In the genomic region with DNA sequence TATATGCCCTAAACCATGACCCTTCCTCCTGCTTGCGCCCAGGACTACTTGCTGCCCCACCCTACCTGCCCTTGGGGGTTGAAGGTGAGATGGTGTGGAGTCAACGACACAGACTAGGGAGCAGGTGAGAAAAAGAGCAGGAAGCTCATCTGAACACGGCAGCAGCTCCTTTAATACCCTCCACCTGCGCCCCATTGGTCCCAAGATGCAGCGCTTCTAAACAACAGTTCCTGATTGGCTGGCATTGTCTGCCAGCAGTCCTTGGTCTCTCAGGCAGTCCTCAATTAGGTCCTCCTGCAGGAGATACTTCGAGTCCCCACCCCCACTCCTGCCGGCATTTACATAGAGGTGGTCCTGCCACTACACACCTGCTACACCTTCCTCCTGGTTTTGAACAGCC, we compare ENCODE assay signal across 20 mouse cellular contexts. TPM values are rescaled to one million over a fixed set of nuclear protein-coding genes. Genes with fewer than 3 reads are reported as not detected.
"Had no signal": no experiment of that assay in that cellular context is flagged by ENCODE, and none has a peak within 500 bp of the region (broad histone marks: within the 10 kb centered on the region; RNA-seq: fewer than 3 reads in every experiment).

No protein-coding gene starts in this region.

- DNase-seq: liver, postnatal 0 days; lung, adult 2 months; lung, postnatal 14 days; lung, postnatal 36 days; right cerebral cortex, postnatal 14 days; spleen, adult 18-20 months; thymus, adult 18-20 months; thymus, postnatal 14 days; thymus, postnatal 36 days had no signal

- H3K4me3 ChIP-seq: lung, embryonic 15.5 days; megakaryocyte, embryonic 14.5 days; midbrain, embryonic 13.5 days; midbrain, embryonic 15.5 days; neural tube, embryonic 12.5 days had no signal

- H3K9ac ChIP-seq: liver, postnatal 0 days; lung, embryonic 15.5 days; midbrain, embryonic 13.5 days; midbrain, embryonic 15.5 days; neural tube, embryonic 12.5 days had no signal

- H3K36me3 ChIP-seq: lung, embryonic 15.5 days; midbrain, embryonic 13.5 days; midbrain, embryonic 15.5 days; neural tube, embryonic 12.5 days had no signal

- ATAC-seq: liver, postnatal 0 days; lung, postnatal 0 days; midbrain, embryonic 13.5 days; midbrain, embryonic 15.5 days had no signal

- H3K27ac ChIP-seq: lung, embryonic 15.5 days; macrophage; midbrain, embryonic 13.5 days; midbrain, embryonic 15.5 days; neural tube, embryonic 12.5 days had no signal

- H3K9me3 ChIP-seq: lung, embryonic 15.5 days; midbrain, embryonic 13.5 days; midbrain, embryonic 15.5 days; neural tube, embryonic 12.5 days had no signal

- H3K27me3 ChIP-seq: lung, embryonic 15.5 days; midbrain, embryonic 15.5 days had no signal

- H3K4me2 ChIP-seq: lung, embryonic 15.5 days; midbrain, embryonic 11.5 days; midbrain, embryonic 13.5 days; midbrain, embryonic 15.5 days; neural tube, embryonic 12.5 days had no signal

RNA-seq across cellular contexts. Expression of a gene that starts 55.9 kb away (rescaled TPM):
- polyA plus RNA-seq: liver, postnatal 0 days; lung, adult 2 months; lung, embryonic 15.5 days; lung, postnatal 0 days; macrophage; stomach, embryonic 14.5 days; stomach, embryonic 16.5 days; thymus, postnatal 0 days had no signal
